Mouse (Mus musculus): Measurements from ENCODE around the gene Slc2a3.

Gene Slc2a3

GRCm38 (mm10) chr6:122801301-122801800 lies at the start of gene Slc2a3:
Slc2a3 (minus strand) TSS chr6:122801640.
- peak; percentile 63 to 75 for DNase-seq

GRCm38 (mm10) chr6:122843759-122844158 lies 42.3 kb upstream of the Slc2a3 start:
- DNase-seq, result no peak

GRCm38 (mm10) chr6:122837539-122837938 lies 36.1 kb upstream of the Slc2a3 start:
- DNase-seq, result no peak

- DNase-seq, result no peak
These were observed 35.5 kb upstream of the Slc2a3 start for GRCm38 (mm10) chr6:122836974-122837373.

GRCm38 (mm10) chr6:122834365-122834764 lies 32.9 kb upstream of the Slc2a3 start:
- DNase-seq, result peak; percentile 40 to 52

GRCm38 (mm10) chr6:122832880-122833279 lies 31.4 kb upstream of the Slc2a3 start:
- DNase-seq, result no peak

GRCm38 (mm10) chr6:122828086-122828485 lies 26.6 kb upstream of the Slc2a3 start:
- DNase-seq, result peak; percentile 45 to 56

GRCm38 (mm10) chr6:122825923-122826742 lies 24.7 kb upstream of the Slc2a3 start:
- DNase-seq, result peak; percentile 71 to 82

GRCm38 (mm10) chr6:122825166-122825565 lies 23.7 kb upstream of the Slc2a3 start:
- no peak for DNase-seq

- no peak for DNase-seq
These were observed 22.6 kb upstream of the Slc2a3 start for GRCm38 (mm10) chr6:122824086-122824485.

- no peak for DNase-seq
These were observed 20.4 kb upstream of the Slc2a3 start for GRCm38 (mm10) chr6:122821822-122822221.

- DNase-seq, result peak; percentile 29 to 51
These were observed 19.6 kb upstream of the Slc2a3 start for GRCm38 (mm10) chr6:122820799-122821650.

- DNase-seq, result peak; percentile 51 to 64
These were observed 18.8 kb upstream of the Slc2a3 start for GRCm38 (mm10) chr6:122820071-122820798.

- DNase-seq, result peak; percentile 80 to 88
These were observed 18.0 kb upstream of the Slc2a3 start, which contains the start of gene Foxj2 for GRCm38 (mm10) chr6:122819306-122820070. Foxj2 (plus strand) TSS chr6:122819914.

- DNase-seq, result no peak
These were observed 12.2 kb upstream of the Slc2a3 start for GRCm38 (mm10) chr6:122813640-122814039.

GRCm38 (mm10) chr6:122812716-122813115 lies 11.3 kb upstream of the Slc2a3 start:
- no peak for DNase-seq

- peak; percentile 57 to 77 for DNase-seq
These were observed 10.5 kb upstream of the Slc2a3 start for GRCm38 (mm10) chr6:122811771-122812600.

GRCm38 (mm10) chr6:122811280-122811652 lies 9.8 kb upstream of the Slc2a3 start:
- peak; percentile 95 to 97 for DNase-seq

GRCm38 (mm10) chr6:122810615-122811279 lies 9.3 kb upstream of the Slc2a3 start:
- DNase-seq, result peak; percentile 98

- DNase-seq, result no peak
These were observed 8.7 kb upstream of the Slc2a3 start for GRCm38 (mm10) chr6:122810022-122810614.
